Mouse (Mus musculus) stomach, postnatal 0 days (tissue): Measurements from ENCODE around the gene Btn2a2.

Source experiments
- CTCF ChIP-seq: IDR thresholded peaks from 2 replicates; pipeline ENCODE4 v1.5.1; 2016; ENCODE audit warnings: antibody characterized with exemption, low read depth, mild to moderate bottlenecking, moderate library complexity
- EP300 ChIP-seq: optimal IDR thresholded peaks from 2 replicates; pipeline ENCODE3; 2016; ENCODE audit warnings: antibody characterized with exemption

DNA sequence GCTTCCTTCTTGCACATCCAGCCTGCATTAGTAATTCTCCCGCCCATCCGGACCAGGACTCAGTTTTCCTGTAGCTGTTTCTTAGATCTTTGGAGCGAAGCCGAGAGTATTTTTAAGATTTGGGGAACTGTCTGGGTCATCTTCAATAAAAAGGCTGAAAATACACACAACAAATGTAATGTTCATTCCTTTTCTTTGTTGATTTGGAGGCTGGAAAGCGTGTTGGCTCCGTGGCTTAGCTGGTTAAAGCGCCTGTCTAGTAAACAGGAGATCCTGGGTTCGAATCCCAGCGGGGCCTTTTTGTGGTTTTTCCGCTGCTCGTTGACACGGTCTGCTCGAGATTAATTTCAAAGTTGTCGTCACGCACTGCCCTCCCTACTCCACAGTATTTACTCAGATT is 38.3 kb downstream of the Btn2a2 start:
- TF ChIP-seq CTCF = no peak
- no peak for TF ChIP-seq EP300
